Comparison of ENCODE assay signal across 8 mouse cellular contexts in the genomic region with DNA sequence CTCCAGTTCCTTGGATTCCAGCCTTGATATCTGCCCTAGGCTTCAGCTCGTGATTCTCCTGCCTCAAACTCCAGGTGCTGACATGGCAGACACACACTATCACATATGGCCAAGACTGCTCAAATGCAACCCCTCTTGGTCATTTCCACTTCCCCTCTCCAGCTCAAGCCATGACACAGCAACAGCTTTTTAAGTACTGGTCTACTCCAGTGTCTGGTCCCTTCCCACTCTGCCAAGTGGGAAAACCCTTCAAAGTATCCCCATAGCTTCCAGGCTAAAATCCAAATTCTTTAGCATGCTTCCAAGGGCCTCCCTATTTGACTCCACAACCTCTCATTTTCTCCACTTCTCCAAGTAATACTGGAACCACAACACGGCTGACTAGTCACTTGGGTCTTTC. TPM values are rescaled to one million over a fixed set of nuclear protein-coding genes. Genes with fewer than 3 reads are reported as not detected.
DNase-seq lines count a peak whose midpoint lies in the region; ATAC-seq and TF ChIP-seq lines count a peak whose summit lies in the region.

No protein-coding gene starts in this region.

- no peak overlapping the region for H3K27ac ChIP-seq in kidney, postnatal 0 days
- H3K27ac ChIP-seq in embryonic facial prominence, embryonic 12.5 days = no peak overlapping the region
- 0 out of 2 replicates have a peak overlapping the region, but pooled peaks have one; percentile 32 for H3K27ac ChIP-seq in intestine, embryonic 15.5 days

- peak overlapping the region; percentile 4 for H3ac ChIP-seq in myocyte (ENCODE audit: control insufficient read depth, insufficient read length)

- H3K27me3 ChIP-seq in kidney, postnatal 0 days (ENCODE audit: insufficient read depth, low read length) = no peaks in the 10 kb centered on the region
- no peaks in the 10 kb centered on the region for H3K27me3 ChIP-seq in embryonic facial prominence, embryonic 12.5 days
- no peaks in the 10 kb centered on the region for H3K27me3 ChIP-seq in intestine, embryonic 15.5 days (replicated peaks)
- no peaks in the 10 kb centered on the region for H3K27me3 ChIP-seq in myocyte (ENCODE audit: control insufficient read depth, insufficient read depth, insufficient read length)

- ATAC-seq in kidney, postnatal 0 days (replicated peaks; ENCODE audit: low FRiP score, low read depth) = no peak
- ATAC-seq in embryonic facial prominence, embryonic 12.5 days (ENCODE audit: insufficient number of reproducible peaks, insufficient read depth, low FRiP score, low TSS enrichment) = no peak
- ATAC-seq in intestine, embryonic 15.5 days = no peak

- peaks cover 25% of the 10 kb centered on the region; the same call in 1 of the 2 replicates for H3K4me1 ChIP-seq in kidney, postnatal 0 days (replicated peaks; ENCODE audit: insufficient read depth, low read length)
- H3K4me1 ChIP-seq in embryonic facial prominence, embryonic 12.5 days = peaks cover 17% of the 10 kb centered on the region
- H3K4me1 ChIP-seq in intestine, embryonic 15.5 days (replicated peaks) = peaks cover 24% of the 10 kb centered on the region

- 47% methylated on average over 2 of the region's 2 CpGs for WGBS in kidney, postnatal 0 days
- 74% methylated on average over 2 of the region's 2 CpGs for WGBS in embryonic facial prominence, embryonic 12.5 days
- WGBS in intestine, embryonic 15.5 days = 57% methylated on average over 2 of the region's 2 CpGs

- peaks cover 3% of the 10 kb centered on the region; the same call in 1 of the 2 replicates for H3K36me3 ChIP-seq in kidney, postnatal 0 days (ENCODE audit: insufficient read depth, low read length)
- no peaks in the 10 kb centered on the region for H3K36me3 ChIP-seq in embryonic facial prominence, embryonic 12.5 days
- no peaks in the 10 kb centered on the region for H3K36me3 ChIP-seq in intestine, embryonic 15.5 days
- no peaks in the 10 kb centered on the region for H3K36me3 ChIP-seq in myocyte (ENCODE audit: control insufficient read depth, insufficient read depth)

- DNase-seq in kidney, postnatal 0 days (ENCODE audit: low spot score) = no peak
- DNase-seq in kidney, adult 11 months = no peak
- DNase-seq in testis, postnatal 10 days (ENCODE audit: low spot score) = no peak
- DNase-seq in Muller cell, postnatal 12 days (ENCODE audit: inconsistent ontology term) = no peak
- no peak for DNase-seq in cerebellum, postnatal 10 days

- TF ChIP-seq POLR2A in myocyte (IDR thresholded peaks at IDR 0.05; ENCODE audit: insufficient read length, low read depth) = no peak

- no peak overlapping the region for H3K9ac ChIP-seq in kidney, postnatal 0 days (ENCODE audit: low read depth, low read length)
- no peak overlapping the region for H3K9ac ChIP-seq in embryonic facial prominence, embryonic 12.5 days
- H3K9ac ChIP-seq in intestine, embryonic 15.5 days = peak overlapping the region; percentile 4; the same call in 1 of the 2 replicates

- peak overlapping the region; percentile 71 for H3K4me2 ChIP-seq in kidney, postnatal 0 days (ENCODE audit: low read length)
- H3K4me2 ChIP-seq in embryonic facial prominence, embryonic 12.5 days (replicated peaks) = peak overlapping the region; percentile 53
- peak overlapping the region; percentile 66 for H3K4me2 ChIP-seq in intestine, embryonic 15.5 days (replicated peaks)
- H3K4me2 ChIP-seq in myocyte (ENCODE audit: low read depth) = peak overlapping the region; percentile 81

- H3K9me3 ChIP-seq in kidney, postnatal 0 days (replicated peaks; ENCODE audit: low read length) = no peaks in the 10 kb centered on the region
- H3K9me3 ChIP-seq in embryonic facial prominence, embryonic 12.5 days = no peaks in the 10 kb centered on the region
- no peaks in the 10 kb centered on the region for H3K9me3 ChIP-seq in intestine, embryonic 15.5 days

- 0 out of 2 replicates have a peak overlapping the region, but pooled peaks have one; percentile 89 for H3K4me3 ChIP-seq in kidney, postnatal 0 days (replicated peaks; ENCODE audit: low read depth, low read length)
- no peak overlapping the region for H3K4me3 ChIP-seq in embryonic facial prominence, embryonic 12.5 days
- H3K4me3 ChIP-seq in intestine, embryonic 15.5 days (replicated peaks) = peak overlapping the region; percentile 84
- peak overlapping the region; percentile 68 for H3K4me3 ChIP-seq in myocyte

- TF ChIP-seq CTCF in kidney, postnatal 0 days (IDR thresholded peaks at IDR 0.05; ENCODE audit: low read depth) = no peak

- peaks cover 65% of the 10 kb centered on the region for H3K79me2 ChIP-seq in myocyte (ENCODE audit: control insufficient read depth, insufficient read depth)

TF ChIP-seq in myocyte, 11 proteins besides CTCF, POLR2A, EP300 and RAD21:
- TF ChIP-seq TCF12 (IDR thresholded peaks at IDR 0.05; ENCODE audit: insufficient read depth, poor library complexity, severe bottlenecking) = no peak
- TF ChIP-seq TCF3 (IDR thresholded peaks at IDR 0.05; ENCODE audit: insufficient read length, low read depth) = no peak
- no peak for TF ChIP-seq USF1 (IDR thresholded peaks at IDR 0.05; ENCODE audit: low read depth)
- TF ChIP-seq MAX (IDR thresholded peaks at IDR 0.05; ENCODE audit: low read depth) = no peak
- TF ChIP-seq SRF (IDR thresholded peaks at IDR 0.05; ENCODE audit: control insufficient read depth, insufficient read length, low read depth) = no peak
- no peak for TF ChIP-seq MYOG (IDR thresholded peaks at IDR 0.05; ENCODE audit: control insufficient read depth in 1 of 3, insufficient read depth in 1 of 3, insufficient read length in 2 of 3, low read depth in 2 of 3)
- no peak for TF ChIP-seq E2F4 (IDR thresholded peaks at IDR 0.05; ENCODE audit: insufficient read depth)
- no peak for TF ChIP-seq POLR2AphosphoS2 (IDR thresholded peaks at IDR 0.05; ENCODE audit: insufficient read length, low read depth)
- no peak for TF ChIP-seq CEBPB (IDR thresholded peaks at IDR 0.05; ENCODE audit: insufficient read depth, poor library complexity, severe bottlenecking)
- no peak for TF ChIP-seq REST (IDR thresholded peaks at IDR 0.05; ENCODE audit: insufficient read depth, insufficient read length)
- no peak for TF ChIP-seq MYOD1 (IDR thresholded peaks at IDR 0.05; ENCODE audit: control insufficient read depth in 1 of 3, insufficient read length in 2 of 3, low read depth in 2 of 3)

RNA-seq across cellular contexts. Expression of a gene that starts 1.8 kb away (rescaled TPM):
- 63.7 and 71.2 TPM in 2 replicates for polyA plus RNA-seq in kidney, postnatal 0 days (2015; fragmentation: Nextera tagmentation; extraction: Ambion mirVana)
- polyA plus RNA-seq in embryonic facial prominence, embryonic 12.5 days (2016; fragmentation: Nextera tagmentation; extraction: Ambion mirVana) = 51.0 and 52.3 TPM in 2 replicates
- polyA plus RNA-seq in intestine, embryonic 15.5 days (2015; fragmentation: Nextera tagmentation; extraction: Ambion mirVana) = 82.4 and 84.9 TPM in 2 replicates
- polyA plus RNA-seq in myocyte (2012; fragmentation: generic; extraction: Trizol) = 167 TPM

RNA-seq across cellular contexts. Expression of a gene that starts 48.0 kb away (rescaled TPM):
- polyA plus RNA-seq in kidney, postnatal 0 days (2015; fragmentation: Nextera tagmentation; extraction: Ambion mirVana) = 74.4 and 77.6 TPM in 2 replicates
- polyA plus RNA-seq in embryonic facial prominence, embryonic 12.5 days (2016; fragmentation: Nextera tagmentation; extraction: Ambion mirVana) = 66.0 and 67.0 TPM in 2 replicates
- 69.5 and 70.7 TPM in 2 replicates for polyA plus RNA-seq in intestine, embryonic 15.5 days (2015; fragmentation: Nextera tagmentation; extraction: Ambion mirVana)
- 49.9 TPM for polyA plus RNA-seq in myocyte (2012; fragmentation: generic; extraction: Trizol)
